Mouse (Mus musculus) midbrain, postnatal 0 days (tissue): ENCODE data around the gene Nup107. TPM values are rescaled to one million over a fixed set of nuclear protein-coding genes. Genes with fewer than 3 reads are reported as not detected.

ENCODE experiments used
- ATAC-seq: fragments of 200-750 bp; cut with Nextera tagmentation; 2 replicates; pipeline ENCODE4 v1.8.0; 2017; ENCODE audit warnings: moderate number of reproducible peaks, mild to moderate bottlenecking, moderate TSS enrichment, moderate library complexity; ENCODE audit not compliant: low FRiP score
- DNase-seq: peaks from one replicate; pipeline ENCODE4 v3.0.0-alpha.2; 2015; ENCODE audit warnings: low spot score
- H3K27ac ChIP-seq: fragments of 300-500 bp; sonication (generic); 2 replicates; pipeline ENCODE4 v1.5.1; 2014; ENCODE audit warnings: low read depth, mild to moderate bottlenecking, low read length, mixed read lengths
- H3K27me3 ChIP-seq: fragments of 300-500 bp; sonication (generic); 2 replicates; pipeline ENCODE4 v1.6.1; 2014; ENCODE audit warnings: low read length, control low read depth, mixed read lengths; ENCODE audit not compliant: insufficient read depth
- H3K36me3 ChIP-seq: fragments of 300-500 bp; sonication (generic); 2 replicates; pipeline ENCODE4 v1.6.1; 2014; ENCODE audit warnings: low read length, control low read depth, mixed read lengths; ENCODE audit not compliant: insufficient read depth
- H3K4me1 ChIP-seq: fragments of 300-500 bp; sonication (generic); 2 replicates; pipeline ENCODE4 v1.6.1; 2014; ENCODE audit warnings: mild to moderate bottlenecking, control low read depth, antibody characterized with exemption, low read length, mixed read lengths; ENCODE audit not compliant: insufficient read depth
- H3K4me2 ChIP-seq: fragments of 300-500 bp; sonication (generic); 2 replicates; pipeline ENCODE4 v1.6.1; 2014; ENCODE audit warnings: low read depth, mild to moderate bottlenecking, low read length, mixed read lengths; ENCODE audit not compliant: poor library complexity, severe bottlenecking
- H3K4me3 ChIP-seq: fragments of 300-500 bp; sonication (generic); 2 replicates; pipeline ENCODE4 v1.5.1; 2014; ENCODE audit warnings: low read depth, mild to moderate bottlenecking, low read length, moderate library complexity
- H3K9ac ChIP-seq: fragments of 300-500 bp; sonication (generic); replicated peaks from 2 replicates; pipeline ENCODE4 v1.6.1; 2014; ENCODE audit warnings: mild to moderate bottlenecking, low read length, moderate library complexity, mixed read lengths; ENCODE audit not compliant: poor library complexity, severe bottlenecking
- H3K9me3 ChIP-seq: fragments of 300-500 bp; sonication (generic); 2 replicates; pipeline ENCODE4 v1.6.1; 2016; ENCODE audit warnings: low read length, control low read depth
- CTCF ChIP-seq: IDR thresholded peaks from 2 replicates; pipeline ENCODE4 v1.5.1; 2016; ENCODE audit warnings: antibody characterized with exemption, mild to moderate bottlenecking
- WGBS: fragments of 180-500 bp; shearing (Covaris S2); extraction: QIAGEN DNeasy Blood & Tissue Kit; methylation state at CpG from one replicate; pipeline ENCODE4 v1.1.7; 2014; 5-methylcytosine and 5-hydroxymethylcytosine counted together
- polyA plus RNA-seq: library from polyadenylated mRNA; unstranded; fragments of >200 nt; fragmentation: Nextera tagmentation; extraction: Ambion mirVana; gene quantifications from 2 replicates; pipeline ENCODE4 v1.2.1, GENCODE M21; 2015
- total RNA-seq: library from RNA; depleted of rRNA; stranded (reverse); fragments of >200 nt; gene quantifications from 2 replicates; pipeline ENCODE4 v1.2.3, GENCODE M21; 2014

Nup107 gene
- total and polyA plus RNA-seq, 2 experiments from 2014 or later, result 14.0 to 16.7 TPM

- ATAC-seq, result no peak
- no peaks in the 10 kb centered on the region for H3K27me3 ChIP-seq
- no peak for TF ChIP-seq CTCF
- H3K4me1 ChIP-seq, result no peaks in the 10 kb centered on the region
- WGBS, result 85% methylated on average over 14 of the region's 14 CpGs
- no peaks in the 10 kb centered on the region for H3K9me3 ChIP-seq
- H3K4me3 ChIP-seq, result no peak overlapping the region
- DNase-seq, result no peak
- H3K36me3 ChIP-seq, result peaks cover 12% of the 10 kb centered on the region
- H3K4me2 ChIP-seq, result no peak overlapping the region
- H3K27ac ChIP-seq, result no peak overlapping the region
- H3K9ac ChIP-seq, result no peak overlapping the region
Observed at GRCm38 (mm10) chr10:117732962-117733592, 59.4 kb downstream of the Nup107 start.

- H3K27ac ChIP-seq, result no peak overlapping the region
Observed at GRCm38 (mm10) chr10:117732184-117732583, 60.3 kb downstream of the Nup107 start.

GRCm38 (mm10) chr10:117731244-117732101 is 61.0 kb downstream of the Nup107 start:
- peak; percentile 73 for TF ChIP-seq CTCF
- no peaks in the 10 kb centered on the region for H3K27me3 ChIP-seq
- H3K9ac ChIP-seq, result no peak overlapping the region
- DNase-seq, result peak; percentile 59
- no peaks in the 10 kb centered on the region for H3K9me3 ChIP-seq
- ATAC-seq, result no peak
- peaks cover 4% of the 10 kb centered on the region for H3K36me3 ChIP-seq
- 66% methylated on average over 14 of the region's 15 CpGs for WGBS
- H3K27ac ChIP-seq, result no peak overlapping the region
- no peaks in the 10 kb centered on the region for H3K4me1 ChIP-seq
- no peak overlapping the region for H3K4me2 ChIP-seq
- no peak overlapping the region for H3K4me3 ChIP-seq

More at GRCm38 (mm10) chr10:117732184-117732583, 60.3 kb downstream of the Nup107 start:
- Histone ChIP-seq H3K4me1 (no peaks in the 10 kb centered on the region), H3K27me3 (no peaks in the 10 kb centered on the region), H3K4me2 (no peak overlapping the region), H3K9ac (no peak overlapping the region), H3K4me3 (no peak overlapping the region), H3K36me3 (peaks cover 11% of the 10 kb centered on the region), H3K9me3 (no peaks in the 10 kb centered on the region)
- TF ChIP-seq CTCF, result no peak
- ATAC-seq (no peak), DNase-seq (no peak)
- 93% methylated on average over 5 of the region's 5 CpGs for WGBS

- WGBS, result 94% methylated on average over 12 of the region's 12 CpGs
- Histone ChIP-seq H3K9me3 (no peaks in the 10 kb centered on the region), H3K9ac (no peak overlapping the region), H3K4me2 (no peak overlapping the region), H3K4me1 (no peaks in the 10 kb centered on the region), H3K27me3 (no peaks in the 10 kb centered on the region), H3K36me3 (no peaks in the 10 kb centered on the region; the same call in 1 of the 2 replicates), H3K27ac (no peak overlapping the region), H3K4me3 (no peak overlapping the region)
- TF ChIP-seq CTCF, result no peak
- ATAC-seq (no peak), DNase-seq (no peak)
Observed at GRCm38 (mm10) chr10:117730637-117731203, 61.8 kb downstream of the Nup107 start.

GRCm38 (mm10) chr10:117730140-117730539 is 62.4 kb downstream of the Nup107 start:
- H3K27ac ChIP-seq, result no peak overlapping the region
- WGBS, result 96% methylated on average over 7 of the region's 7 CpGs
- no peaks in the 10 kb centered on the region; the same call in 1 of the 2 replicates for H3K36me3 ChIP-seq
- H3K27me3 ChIP-seq, result no peaks in the 10 kb centered on the region
- no peak for DNase-seq
- no peak overlapping the region for H3K4me3 ChIP-seq
- ATAC-seq, result no peak
- no peak for TF ChIP-seq CTCF
- no peak overlapping the region for H3K4me2 ChIP-seq
- H3K4me1 ChIP-seq, result no peaks in the 10 kb centered on the region
- H3K9ac ChIP-seq, result no peak overlapping the region
- no peaks in the 10 kb centered on the region for H3K9me3 ChIP-seq
